ENCODE assay signal across 8 mouse cellular contexts in genomic region chr4:98322223-98322622, GRCm38 (mm10).
DNase-seq lines count a peak whose midpoint lies in the region; ATAC-seq lines count a peak whose summit lies in the region.

No protein-coding gene starts in this region.

- peak overlapping the region; percentile 78 for H3K9ac ChIP-seq in hindbrain, embryonic 14.5 days

- H3K9me3 ChIP-seq in hindbrain, embryonic 14.5 days (ENCODE audit: control insufficient read depth, low read length), result peaks cover 7% of the 10 kb centered on the region; the same call in 1 of the 2 replicates

- peak overlapping the region; percentile 91 for H3K27ac ChIP-seq in hindbrain, embryonic 14.5 days

- no peaks in the 10 kb centered on the region for H3K36me3 ChIP-seq in hindbrain, embryonic 14.5 days (replicated peaks; ENCODE audit: control insufficient read depth, insufficient read depth)

- DNase-seq in R1 (ENCODE audit: low read depth, low spot score), result peak; percentile 74
- peak; percentile 96 to 98 for DNase-seq in cerebellum, postnatal 25 days
- DNase-seq in frontal cortex, postnatal 25 days (ENCODE audit: low spot score in 2 of 2), result peak; percentile 86 to 92
- peak; percentile 97 for DNase-seq in hindbrain, embryonic 14.5 days (ENCODE audit: low spot score)
- DNase-seq in layer of hippocampus, postnatal 36 days, result peak; percentile 93 to 94
- peak; percentile 94 for DNase-seq in lung, postnatal 25 days (ENCODE audit: low spot score)
- peak; percentile 49 for DNase-seq in retina, adult 2 months (ENCODE audit: low read depth, low spot score)
- DNase-seq in thymus, postnatal 25 days, result peak; percentile 93

- H3K27me3 ChIP-seq in hindbrain, embryonic 14.5 days (ENCODE audit: control insufficient read depth, insufficient read depth, low read length), result no peaks in the 10 kb centered on the region

- under 1% methylated on average over 29 of the region's 29 CpGs for WGBS in hindbrain, embryonic 14.5 days

- H3K4me3 ChIP-seq in hindbrain, embryonic 14.5 days (replicated peaks; ENCODE audit: low read length), result peak overlapping the region; percentile 43

- ATAC-seq in hindbrain, embryonic 14.5 days (ENCODE audit: low FRiP score), result peak; percentile 95

- H3K4me2 ChIP-seq in hindbrain, embryonic 14.5 days (replicated peaks), result peak overlapping the region; percentile 76

- H3K4me1 ChIP-seq in hindbrain, embryonic 14.5 days (replicated peaks; ENCODE audit: control insufficient read depth, insufficient read depth, low read length), result peaks cover 9% of the 10 kb centered on the region

Comparison
In these comparisons a context has a peak if more than half of its experiments do, and no peak if none do; other contexts are left out.
1. Peak in every context shown above with its lines: DNase-seq, ATAC-seq, H3K4me3 ChIP-seq and H3K27ac ChIP-seq.